Mouse (Mus musculus) limb, embryonic 11.5 days (tissue): Measurements from ENCODE around the gene Dcun1d2. TPM values are rescaled to one million over a fixed set of nuclear protein-coding genes. Genes with fewer than 3 reads are reported as not detected.

Experiments
- ATAC-seq: fragments of 200-750 bp; cut with Nextera tagmentation; 2 replicates; pipeline ENCODE4 v1.8.0; 2017; ENCODE audit warnings: low read depth; ENCODE audit not compliant: insufficient number of reproducible peaks, low FRiP score, low TSS enrichment
- DNase-seq: peaks from one replicate; pipeline ENCODE4 v3.0.0-alpha.2; 2015; ENCODE audit warnings: low spot score
- H3K27ac ChIP-seq: fragments of 300-500 bp; sonication (generic); replicated peaks from 2 replicates; pipeline ENCODE4 v1.5.1; 2014; ENCODE audit warnings: low read depth, mild to moderate bottlenecking, low read length
- H3K27me3 ChIP-seq: fragments of 300-500 bp; sonication (generic); 2 replicates; pipeline ENCODE4 v1.6.1; 2014; ENCODE audit warnings: mild to moderate bottlenecking, low read length, mixed read lengths; ENCODE audit not compliant: control insufficient read depth, insufficient read depth
- H3K36me3 ChIP-seq: fragments of 300-500 bp; sonication (generic); 2 replicates; pipeline ENCODE4 v1.6.1; 2014; ENCODE audit warnings: mild to moderate bottlenecking, low read length, moderate library complexity, mixed read lengths; ENCODE audit not compliant: control insufficient read depth, insufficient read depth
- H3K4me1 ChIP-seq: fragments of 300-500 bp; sonication (generic); 2 replicates; pipeline ENCODE4 v1.6.1; 2014; ENCODE audit warnings: low read length, mixed read lengths; ENCODE audit not compliant: control insufficient read depth, insufficient read depth
- H3K4me2 ChIP-seq: fragments of 300-500 bp; sonication (generic); 2 replicates; pipeline ENCODE4 v1.6.1; 2014; ENCODE audit warnings: low read depth, mild to moderate bottlenecking, moderate library complexity; ENCODE audit not compliant: severe bottlenecking
- H3K4me3 ChIP-seq: fragments of 300-500 bp; sonication (generic); 2 replicates; pipeline ENCODE4 v1.5.1; 2014; ENCODE audit warnings: low read depth, low read length
- H3K9ac ChIP-seq: fragments of 300-500 bp; sonication (generic); 2 replicates; pipeline ENCODE4 v1.6.1; 2014; ENCODE audit warnings: mild to moderate bottlenecking, low read length
- H3K9me3 ChIP-seq: fragments of 300-500 bp; sonication (generic); 2 replicates; pipeline ENCODE4 v1.6.1; 2016; ENCODE audit warnings: low read length; ENCODE audit not compliant: control insufficient read depth
- WGBS: fragments of 180-500 bp; shearing (Covaris S2); extraction: QIAGEN DNeasy Blood & Tissue Kit; methylation state at CpG from one replicate; pipeline ENCODE4 v1.1.7; 2014; 5-methylcytosine and 5-hydroxymethylcytosine counted together
- polyA plus RNA-seq: library from polyadenylated mRNA; unstranded; fragments of >200 nt; fragmentation: Nextera tagmentation; extraction: Ambion mirVana; gene quantifications from 2 replicates; pipeline ENCODE4 v1.2.1, GENCODE M21; 2014

The Dcun1d2 gene
- polyA plus RNA-seq, 1 experiment from 2014 or later: 28.7 TPM

DNA sequence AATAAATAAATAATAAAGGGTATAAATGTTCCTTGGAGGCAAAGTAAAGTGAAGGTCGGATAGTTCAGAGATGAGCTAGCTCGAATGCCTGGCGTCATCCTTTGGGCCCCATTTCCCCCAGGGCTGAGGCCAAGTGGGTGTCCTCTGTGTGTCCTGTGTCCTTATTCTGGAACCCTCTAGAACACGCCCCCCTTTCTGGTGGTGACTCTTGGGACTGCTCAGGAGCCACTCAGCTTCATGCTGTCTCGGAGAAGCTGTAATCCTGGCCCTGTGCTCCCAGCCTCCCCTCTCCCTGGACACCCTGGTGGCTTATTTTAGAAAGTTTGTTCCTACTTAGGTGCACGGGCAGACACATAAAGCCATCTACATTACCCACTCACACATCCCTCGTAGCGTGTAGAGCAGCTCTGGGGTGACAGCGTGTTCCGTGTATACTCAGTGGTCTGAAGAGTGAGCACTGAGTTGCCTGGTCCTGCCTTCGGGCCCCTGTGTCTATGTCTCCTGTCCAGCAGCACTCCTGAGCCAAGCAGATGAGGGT lies 43.5 kb downstream of the Dcun1d2 start:
- Histone ChIP-seq H3K9ac (no peak overlapping the region), H3K4me2 (no peak overlapping the region), H3K36me3 (no peaks in the 10 kb centered on the region), H3K9me3 (no peaks in the 10 kb centered on the region), H3K4me3 (no peak overlapping the region), H3K27me3 (no peaks in the 10 kb centered on the region), H3K27ac (no peak overlapping the region), H3K4me1 (no peaks in the 10 kb centered on the region)
- no peak for ATAC-seq
- no peak for DNase-seq
- WGBS: 86% methylated on average over 11 of the region's 11 CpGs

DNA sequence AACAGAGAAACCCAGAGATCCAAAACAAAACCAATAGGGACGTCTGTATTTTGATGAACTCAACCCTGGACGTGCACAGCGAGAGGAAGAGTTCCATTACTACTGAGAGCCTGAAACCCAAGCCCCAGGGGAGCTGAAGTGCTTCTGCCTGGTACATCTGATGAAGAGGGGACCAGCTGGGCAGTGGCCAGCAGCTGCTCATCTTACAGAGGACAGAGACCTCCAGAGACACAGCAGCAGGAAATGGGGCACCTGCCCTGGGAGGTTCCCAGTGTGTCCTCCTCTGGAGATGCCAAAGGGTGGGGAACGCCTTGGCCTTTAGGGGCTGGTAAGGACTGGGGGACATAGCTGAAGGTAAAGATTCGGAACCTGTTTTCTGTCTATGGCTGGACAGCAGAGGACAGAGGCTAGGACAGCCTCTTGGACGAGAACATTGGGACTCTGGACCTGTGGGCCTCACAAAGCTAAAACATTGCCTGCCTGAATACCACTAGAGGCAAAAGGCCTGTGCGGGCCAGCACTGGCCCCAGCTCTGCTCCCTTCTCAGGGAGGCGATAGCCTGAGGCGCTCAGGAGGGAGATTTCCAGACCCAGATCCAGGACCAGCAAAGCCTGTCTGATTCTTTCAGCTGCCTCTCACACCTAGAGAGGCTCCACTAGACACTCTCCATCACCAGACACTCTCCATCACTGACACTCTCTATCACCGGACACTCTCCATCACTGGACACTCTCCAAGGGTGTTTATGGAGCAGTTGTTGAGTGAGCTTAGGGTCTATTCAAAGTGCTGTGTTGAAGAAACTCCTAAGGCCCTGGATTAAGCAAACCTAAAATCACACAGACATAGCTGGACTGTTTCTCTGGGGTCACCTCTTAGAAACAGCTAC lies 44.7 kb downstream of the Dcun1d2 start:
- no peak overlapping the region for H3K27ac ChIP-seq
- H3K9me3 ChIP-seq: no peaks in the 10 kb centered on the region
- ATAC-seq: no peak
- no peak overlapping the region for H3K4me3 ChIP-seq
- H3K9ac ChIP-seq: no peak overlapping the region
- H3K4me2 ChIP-seq: no peak overlapping the region
- DNase-seq: no peak
- H3K36me3 ChIP-seq: no peaks in the 10 kb centered on the region
- WGBS: 81% methylated on average over 10 of the region's 10 CpGs
- H3K27me3 ChIP-seq: no peaks in the 10 kb centered on the region
- H3K4me1 ChIP-seq: no peaks in the 10 kb centered on the region

DNA sequence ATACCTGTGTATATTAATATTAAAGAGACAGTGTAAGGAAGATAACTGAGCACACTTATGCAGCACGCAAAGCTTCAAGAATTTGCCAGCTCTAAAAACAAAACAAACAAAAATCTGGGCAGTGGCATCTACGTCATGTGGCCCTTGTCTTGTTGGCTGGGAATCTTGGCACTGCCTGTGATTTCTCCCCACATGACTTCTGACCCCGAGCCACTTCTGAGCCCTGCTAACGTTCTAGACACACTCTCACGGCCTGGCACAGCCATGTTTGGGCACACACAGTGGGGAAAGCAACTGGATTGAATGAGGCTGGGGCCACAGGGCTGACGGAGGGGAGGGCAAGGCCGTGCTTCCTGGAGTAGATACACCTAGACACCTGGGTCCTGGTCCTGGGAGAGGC lies 47.2 kb downstream of the Dcun1d2 start:
- WGBS: 82% methylated on average over 7 of the region's 7 CpGs
- H3K9me3 ChIP-seq: no peaks in the 10 kb centered on the region
- H3K36me3 ChIP-seq: no peaks in the 10 kb centered on the region
- no peak overlapping the region for H3K4me3 ChIP-seq
- H3K4me2 ChIP-seq: no peak overlapping the region
- no peak overlapping the region for H3K27ac ChIP-seq
- no peak for ATAC-seq
- no peak for DNase-seq
- no peaks in the 10 kb centered on the region for H3K27me3 ChIP-seq
- no peak overlapping the region for H3K9ac ChIP-seq
- no peaks in the 10 kb centered on the region for H3K4me1 ChIP-seq

DNA sequence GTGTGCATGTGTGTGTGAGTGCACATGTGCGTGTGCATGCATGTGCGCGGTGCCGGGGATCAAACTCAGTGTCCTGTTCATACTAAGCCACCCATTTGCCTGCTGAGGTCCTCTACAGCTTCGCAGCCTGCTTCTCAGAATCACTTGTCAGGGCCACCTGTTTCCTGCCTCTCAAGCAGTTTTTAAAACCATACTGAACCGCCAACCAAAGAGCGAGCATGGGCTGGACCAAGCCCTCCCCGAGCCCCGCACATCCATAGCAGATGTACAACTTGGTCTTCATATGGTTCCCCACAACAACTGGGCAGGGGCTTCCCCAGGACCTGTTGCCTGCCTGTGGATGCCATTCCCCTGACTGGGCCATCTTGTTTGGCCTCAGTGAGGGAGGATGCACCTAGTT lies 47.9 kb downstream of the Dcun1d2 start:
- Histone ChIP-seq H3K9me3 (no peaks in the 10 kb centered on the region), H3K4me2 (no peak overlapping the region)

DNA sequence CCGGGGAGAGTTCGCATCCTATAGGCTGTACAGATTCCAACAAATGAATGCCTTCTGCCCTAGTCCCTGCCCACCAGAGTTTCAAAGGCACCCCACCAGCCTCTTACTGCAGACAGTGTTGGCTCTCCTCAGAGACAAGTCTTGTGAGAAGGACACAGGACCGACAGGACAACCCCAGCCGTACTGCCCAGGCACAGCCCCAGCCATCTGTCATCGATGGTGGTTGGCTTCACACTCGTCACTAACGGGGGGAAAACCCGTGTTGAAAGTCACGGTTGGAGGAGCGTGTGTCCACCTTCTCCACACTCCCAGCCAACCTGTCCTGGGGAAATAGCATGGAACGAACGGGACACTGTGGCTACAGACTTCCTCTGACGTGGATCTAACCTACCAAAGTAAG lies 53.1 kb downstream of the Dcun1d2 start:
- Histone ChIP-seq H3K9ac (no peak overlapping the region), H3K36me3 (no peaks in the 10 kb centered on the region), H3K27ac (no peak overlapping the region), H3K4me3 (no peak overlapping the region), H3K27me3 (no peaks in the 10 kb centered on the region), H3K4me2 (no peak overlapping the region), H3K9me3 (no peaks in the 10 kb centered on the region), H3K4me1 (no peaks in the 10 kb centered on the region; the same call in 1 of the 2 replicates)
- DNase-seq (no peak), ATAC-seq (no peak)
- 92% methylated on average over 13 of the region's 13 CpGs for WGBS

More for the DNA sequence above, 47.9 kb downstream of the Dcun1d2 start:
- no peak overlapping the region for H3K27ac ChIP-seq
- no peaks in the 10 kb centered on the region for H3K36me3 ChIP-seq
- H3K4me3 ChIP-seq: no peak overlapping the region
- no peaks in the 10 kb centered on the region for H3K27me3 ChIP-seq
- no peak overlapping the region for H3K9ac ChIP-seq
- no peak for DNase-seq
- no peak for ATAC-seq
- H3K4me1 ChIP-seq: no peaks in the 10 kb centered on the region
- 87% methylated on average over 9 of the region's 9 CpGs for WGBS

DNA sequence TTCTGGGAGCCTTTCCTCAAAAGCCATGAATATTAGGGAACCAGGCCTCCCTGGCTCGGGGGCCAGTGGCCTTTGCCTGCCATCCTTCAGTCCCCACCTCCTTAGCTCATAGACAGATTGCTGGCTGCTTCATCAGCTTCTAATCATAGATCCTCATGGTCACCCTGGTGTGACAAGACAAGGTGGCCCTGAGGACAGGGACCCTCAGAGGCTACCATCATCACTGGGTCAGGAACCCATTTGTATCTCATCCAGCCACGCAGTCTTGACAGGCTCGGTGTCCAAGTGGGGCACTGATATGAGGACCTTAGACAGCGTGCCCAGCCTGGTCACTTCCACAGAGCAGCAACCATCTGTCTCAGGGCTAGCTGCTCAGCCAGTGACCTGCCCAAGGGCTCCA lies 57.5 kb downstream of the Dcun1d2 start:
- H3K4me2 ChIP-seq: no peak overlapping the region
- no peaks in the 10 kb centered on the region for H3K27me3 ChIP-seq
- H3K9me3 ChIP-seq: no peaks in the 10 kb centered on the region
- 93% methylated on average over 4 of the region's 4 CpGs for WGBS
- no peak overlapping the region for H3K4me3 ChIP-seq
- H3K4me1 ChIP-seq: peaks cover 11% of the 10 kb centered on the region
- DNase-seq (no peak), ATAC-seq (no peak)
- no peaks in the 10 kb centered on the region for H3K36me3 ChIP-seq
- no peak overlapping the region for H3K9ac ChIP-seq
- no peak overlapping the region for H3K27ac ChIP-seq

DNA sequence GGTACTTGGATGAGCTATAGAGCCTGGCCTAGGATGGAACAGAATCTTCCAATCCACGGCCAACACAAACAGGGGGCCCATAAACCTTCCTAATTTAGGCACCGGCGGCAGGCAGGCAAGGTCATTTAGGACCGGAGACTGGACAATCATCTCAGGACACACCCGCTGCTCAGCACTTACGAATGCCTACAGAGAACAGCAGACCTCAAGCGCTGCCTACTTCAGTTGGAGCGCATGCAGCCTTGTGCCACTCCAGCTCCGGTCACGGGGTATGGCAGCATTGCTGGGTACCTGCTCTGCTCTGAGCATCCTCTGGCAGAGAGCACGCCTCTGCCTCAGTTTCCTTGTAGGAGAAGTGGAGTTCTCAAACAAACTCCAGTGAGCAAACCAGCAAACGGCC lies 58.1 kb downstream of the Dcun1d2 start:
- H3K4me1 ChIP-seq: peaks cover 11% of the 10 kb centered on the region
- ATAC-seq (no peak), DNase-seq (no peak)
- H3K4me3 ChIP-seq: no peak overlapping the region
- no peaks in the 10 kb centered on the region for H3K27me3 ChIP-seq
- no peaks in the 10 kb centered on the region for H3K36me3 ChIP-seq
- 60% methylated on average over 12 of the region's 12 CpGs for WGBS
- H3K4me2 ChIP-seq: no peak overlapping the region
- no peak overlapping the region for H3K9ac ChIP-seq
- H3K27ac ChIP-seq: no peak overlapping the region; the same call in 1 of the 2 replicates
- no peaks in the 10 kb centered on the region for H3K9me3 ChIP-seq

DNA sequence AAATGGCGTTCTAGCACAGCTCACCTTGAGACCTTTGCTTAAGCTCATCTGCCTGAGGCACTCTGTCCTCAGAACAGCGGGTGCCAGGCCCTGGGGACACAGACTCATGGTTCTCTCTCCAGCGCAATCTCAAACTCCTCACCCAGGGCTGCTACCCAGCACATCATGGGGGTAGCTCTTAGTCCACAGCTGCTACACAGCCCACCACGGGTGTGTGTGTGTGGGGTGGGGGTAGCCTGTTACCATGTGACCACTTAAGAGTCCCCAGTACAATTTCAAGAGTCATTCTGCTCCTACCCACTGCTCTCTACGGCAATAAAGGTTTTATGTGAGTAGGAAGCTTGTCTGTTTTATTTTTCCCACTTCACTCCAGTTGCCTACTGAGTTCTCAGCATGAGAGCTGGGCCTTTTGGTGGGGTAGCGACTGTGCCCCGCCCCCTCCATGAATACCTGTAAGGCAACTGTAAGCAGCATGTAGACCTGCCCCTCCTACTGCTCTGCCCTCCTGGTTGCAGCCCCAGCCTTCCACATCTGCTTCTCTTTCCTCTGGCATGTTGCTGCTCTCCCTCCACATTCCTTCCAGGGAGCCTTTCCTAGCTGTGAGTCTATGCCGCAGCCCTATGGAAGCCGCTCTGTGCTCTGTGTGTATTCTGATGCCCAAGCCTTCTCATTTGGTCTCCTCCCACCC lies 58.9 kb downstream of the Dcun1d2 start:
- Histone ChIP-seq H3K9me3 (no peaks in the 10 kb centered on the region), H3K27ac (no peak overlapping the region; the same call in 1 of the 2 replicates), H3K4me3 (no peak overlapping the region), H3K27me3 (no peaks in the 10 kb centered on the region), H3K36me3 (no peaks in the 10 kb centered on the region), H3K4me2 (no peak overlapping the region), H3K9ac (no peak overlapping the region), H3K4me1 (peaks cover 11% of the 10 kb centered on the region)
- 35% methylated on average over 9 of the region's 9 CpGs for WGBS
- peak; percentile 45 for DNase-seq
- peak; percentile 58 for ATAC-seq
